Mouse (Mus musculus) brain, embryonic 14.5 days (tissue): Measurements from ENCODE around the gene E030018B13Rik.

ENCODE experiments used
- CTCF ChIP-seq: fragments of 200-500 bp; IDR thresholded peaks from 2 replicates; pipeline ENCODE4 v1.5.1; 2012; ENCODE audit warnings: inconsistent platforms, mild to moderate bottlenecking, moderate library complexity, borderline replicate concordance; ENCODE audit not compliant: insufficient read depth, insufficient read length; ENCODE audit errors: extremely low read depth
- POLR2A ChIP-seq: fragments of 200-500 bp; IDR thresholded peaks from 2 replicates; pipeline ENCODE4 v1.6.1; 2012; ENCODE audit warnings: mild to moderate bottlenecking, inconsistent platforms, borderline replicate concordance; ENCODE audit not compliant: poor library complexity, insufficient read depth, insufficient read length, severe bottlenecking; ENCODE audit errors: extremely low read depth

DNA sequence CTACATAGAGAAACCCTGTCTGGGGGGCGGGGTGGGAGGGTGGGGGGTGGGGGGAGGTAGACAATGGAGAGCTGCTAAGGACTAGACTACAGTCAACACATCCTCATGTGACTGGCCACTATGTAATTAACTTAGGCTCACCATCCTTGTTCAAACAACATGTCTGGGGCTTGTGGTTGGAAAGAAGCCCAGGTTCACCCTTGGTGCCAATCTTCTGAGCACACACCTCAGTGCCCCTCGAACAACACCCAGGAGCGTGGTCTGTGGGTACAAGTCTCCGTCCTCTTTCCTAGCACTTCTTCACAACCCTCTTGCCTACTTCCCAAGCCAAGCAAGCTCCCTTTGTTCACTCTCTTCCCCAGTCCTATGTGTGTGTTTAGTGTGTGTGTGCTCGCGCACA is 10.5 kb downstream of the E030018B13Rik start:
- TF ChIP-seq POLR2A = no peak
- no peak for TF ChIP-seq CTCF
